Mouse (Mus musculus) kidney, embryonic 15.5 days (tissue): ENCODE measurements around the gene Cuedc2. TPM values are rescaled to one million over a fixed set of nuclear protein-coding genes. Genes with fewer than 3 reads are reported as not detected.

Experiments
- ATAC-seq: fragments of 200-750 bp; cut with Nextera tagmentation; replicated peaks from 2 replicates; pipeline ENCODE4 v1.8.0; 2017; ENCODE audit warnings: moderate TSS enrichment; ENCODE audit not compliant: low FRiP score
- H3K27ac ChIP-seq: fragments of 300-500 bp; sonication (generic); 2 replicates; pipeline ENCODE4 v1.5.1; 2015; ENCODE audit warnings: mild to moderate bottlenecking, inconsistent platforms
- H3K27me3 ChIP-seq: fragments of 300-500 bp; sonication (generic); 2 replicates; pipeline ENCODE4 v1.6.1; 2015; ENCODE audit warnings: inconsistent platforms
- H3K36me3 ChIP-seq: fragments of 300-500 bp; sonication (generic); 2 replicates; pipeline ENCODE4 v1.6.1; 2015; ENCODE audit warnings: inconsistent platforms
- H3K4me1 ChIP-seq: fragments of 300-500 bp; sonication (generic); 2 replicates; pipeline ENCODE4 v1.6.1; 2015; ENCODE audit warnings: inconsistent platforms
- H3K4me2 ChIP-seq: fragments of 300-500 bp; sonication (generic); 2 replicates; pipeline ENCODE4 v1.6.1; 2015; ENCODE audit warnings: moderate library complexity, mild to moderate bottlenecking, inconsistent platforms
- H3K4me3 ChIP-seq: fragments of 300-500 bp; sonication (generic); replicated peaks from 2 replicates; pipeline ENCODE4 v1.5.1; 2015; ENCODE audit warnings: mild to moderate bottlenecking, inconsistent platforms
- H3K9ac ChIP-seq: fragments of 300-500 bp; sonication (generic); 2 replicates; pipeline ENCODE4 v1.6.1; 2015; ENCODE audit warnings: mild to moderate bottlenecking, inconsistent platforms
- H3K9me3 ChIP-seq: fragments of 300-500 bp; sonication (generic); replicated peaks from 2 replicates; pipeline ENCODE4 v1.6.1; 2016; ENCODE audit warnings: inconsistent platforms
- WGBS: fragments of 180-500 bp; shearing (Covaris S2); methylation state at CpG from one replicate; pipeline ENCODE4 v1.1.7; 2015; ENCODE audit warnings: mixed read lengths; 5-methylcytosine and 5-hydroxymethylcytosine counted together
- polyA plus RNA-seq: library from polyadenylated mRNA; unstranded; fragments of >200 nt; fragmentation: Nextera tagmentation; extraction: Ambion mirVana; gene quantifications from 2 replicates; pipeline ENCODE4 v1.2.1, GENCODE M21; 2015

Cuedc2 gene
- polyA plus RNA-seq, 1 experiment from 2014 or later, result 177 TPM

DNA sequence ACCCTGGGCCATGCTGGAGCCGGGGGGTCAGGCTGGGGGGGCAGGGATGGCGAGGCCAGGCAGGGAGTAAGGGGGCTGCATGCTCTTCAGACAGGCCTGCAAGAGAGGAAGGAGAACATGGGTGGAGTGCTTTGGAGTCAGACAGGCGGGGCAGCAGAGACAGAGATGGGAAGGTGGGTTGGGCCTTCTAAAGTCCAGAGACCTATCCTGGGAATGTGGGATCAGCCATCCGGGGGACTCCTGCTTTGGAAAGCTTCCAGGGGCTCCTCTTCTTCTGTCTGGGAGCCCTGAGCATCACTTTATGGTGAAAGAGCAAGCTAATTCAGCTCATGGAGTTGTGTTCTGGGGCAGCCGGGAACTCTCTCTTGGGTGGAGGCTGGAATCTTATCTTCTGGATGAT is 13.6 kb downstream of the Cuedc2 start:
- Histone ChIP-seq H3K9ac (no peak overlapping the region), H3K9me3 (no peaks in the 10 kb centered on the region), H3K4me1 (peaks cover 36% of the 10 kb centered on the region), H3K4me2 (no peak overlapping the region), H3K4me3 (no peak overlapping the region), H3K36me3 (no peaks in the 10 kb centered on the region), H3K27me3 (peaks cover 76% of the 10 kb centered on the region), H3K27ac (no peak overlapping the region)
- ATAC-seq, result no peak
- 62% methylated on average over 5 of the region's 5 CpGs for whole genome bisulfite sequencing

DNA sequence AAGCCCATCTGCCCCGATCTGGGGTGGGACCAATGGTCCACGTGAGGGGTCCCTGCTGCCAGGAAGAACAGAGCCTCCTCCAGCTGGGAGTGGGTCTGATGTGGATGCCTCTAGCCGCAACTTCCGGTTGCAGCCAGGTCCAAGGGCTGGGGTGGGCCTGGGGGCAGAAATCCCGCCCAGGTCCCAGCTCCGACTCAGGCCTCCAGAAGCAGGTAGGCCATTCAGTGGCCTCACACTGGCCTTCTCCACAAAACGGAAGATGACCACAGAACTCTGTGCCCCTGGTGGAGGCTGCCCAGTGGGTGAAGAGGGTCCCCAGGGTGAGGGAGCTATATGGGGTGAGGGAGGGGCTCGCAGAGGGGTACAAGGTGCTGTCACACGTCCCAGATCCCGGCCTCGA is 14.1 kb downstream of the Cuedc2 start:
- Histone ChIP-seq H3K27ac (no peak overlapping the region), H3K4me1 (peaks cover 31% of the 10 kb centered on the region), H3K4me3 (no peak overlapping the region), H3K4me2 (no peak overlapping the region), H3K9ac (no peak overlapping the region), H3K36me3 (no peaks in the 10 kb centered on the region), H3K27me3 (peaks cover 82% of the 10 kb centered on the region), H3K9me3 (no peaks in the 10 kb centered on the region)
- WGBS, result 68% methylated on average over 11 of the region's 11 CpGs
- ATAC-seq, result no peak

- Histone ChIP-seq H3K4me3 (no peak overlapping the region), H3K4me1 (peaks cover 31% of the 10 kb centered on the region), H3K27ac (no peak overlapping the region), H3K9ac (no peak overlapping the region), H3K36me3 (no peaks in the 10 kb centered on the region), H3K4me2 (no peak overlapping the region), H3K9me3 (no peaks in the 10 kb centered on the region), H3K27me3 (peaks cover 88% of the 10 kb centered on the region)
- ATAC-seq, result no peak
- WGBS, result 61% methylated on average over 5 of the region's 5 CpGs
Observed at GRCm38 (mm10) chr19:46323716-46324115, 14.8 kb downstream of the Cuedc2 start.

GRCm38 (mm10) chr19:46322996-46323572 is 15.4 kb downstream of the Cuedc2 start:
- Histone ChIP-seq H3K27me3 (peaks cover 95% of the 10 kb centered on the region), H3K4me1 (peaks cover 36% of the 10 kb centered on the region), H3K27ac (no peak overlapping the region), H3K9ac (no peak overlapping the region), H3K4me2 (no peak overlapping the region), H3K9me3 (no peaks in the 10 kb centered on the region), H3K36me3 (no peaks in the 10 kb centered on the region), H3K4me3 (no peak overlapping the region)
- no peak for ATAC-seq
- 79% methylated on average over 13 of the region's 13 CpGs for WGBS

DNA sequence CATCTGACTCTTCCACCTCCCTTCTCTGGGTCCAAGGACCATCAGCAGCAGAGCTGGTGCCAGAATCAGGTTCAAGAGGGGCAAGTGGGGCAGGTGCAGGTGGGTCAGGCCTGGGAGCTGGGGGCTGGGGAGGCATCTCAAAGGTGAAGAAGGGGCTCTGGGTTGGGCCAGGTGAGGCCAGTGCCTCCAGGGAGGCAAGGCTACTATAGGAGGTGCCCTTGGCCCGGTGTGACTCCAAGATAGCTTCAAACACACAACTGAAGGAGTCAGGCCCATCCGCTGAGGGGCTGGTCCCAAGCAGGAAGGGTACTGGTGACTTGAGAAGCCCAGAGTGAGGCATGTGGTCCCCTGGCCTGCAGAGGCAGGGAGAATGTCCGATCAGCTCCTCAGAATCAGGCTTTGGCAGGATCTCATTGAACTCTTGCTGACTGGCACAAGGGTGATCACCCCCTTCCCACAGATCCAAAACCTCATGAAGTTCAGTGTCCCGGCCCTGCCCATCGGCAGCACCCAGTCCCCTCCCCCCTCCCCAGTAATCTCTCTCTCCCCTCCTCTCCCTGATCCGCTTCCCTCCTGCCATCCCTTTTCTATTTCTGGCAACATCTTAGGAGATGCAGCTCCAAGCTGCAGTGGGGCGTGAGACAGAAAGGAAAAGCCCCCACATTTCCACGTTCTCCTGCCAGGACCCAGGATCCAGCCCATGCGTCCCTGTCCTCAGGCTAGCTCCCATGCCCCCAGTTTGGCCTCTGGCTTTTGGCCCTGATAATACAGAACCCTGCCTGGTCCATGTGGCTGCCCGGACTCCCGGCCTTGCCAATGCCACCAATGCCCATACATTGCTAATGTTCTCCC is 16.1 kb downstream of the Cuedc2 start:
- WGBS, result 58% methylated on average over 11 of the region's 11 CpGs
- H3K4me3 ChIP-seq, result no peak overlapping the region
- H3K27me3 ChIP-seq, result peaks cover 100% of the 10 kb centered on the region
- no peak overlapping the region for H3K9ac ChIP-seq
- H3K4me2 ChIP-seq, result no peak overlapping the region
- peaks cover 38% of the 10 kb centered on the region for H3K4me1 ChIP-seq
- ATAC-seq, result no peak
- no peaks in the 10 kb centered on the region for H3K36me3 ChIP-seq
- no peak overlapping the region for H3K27ac ChIP-seq
- H3K9me3 ChIP-seq, result no peaks in the 10 kb centered on the region

DNA sequence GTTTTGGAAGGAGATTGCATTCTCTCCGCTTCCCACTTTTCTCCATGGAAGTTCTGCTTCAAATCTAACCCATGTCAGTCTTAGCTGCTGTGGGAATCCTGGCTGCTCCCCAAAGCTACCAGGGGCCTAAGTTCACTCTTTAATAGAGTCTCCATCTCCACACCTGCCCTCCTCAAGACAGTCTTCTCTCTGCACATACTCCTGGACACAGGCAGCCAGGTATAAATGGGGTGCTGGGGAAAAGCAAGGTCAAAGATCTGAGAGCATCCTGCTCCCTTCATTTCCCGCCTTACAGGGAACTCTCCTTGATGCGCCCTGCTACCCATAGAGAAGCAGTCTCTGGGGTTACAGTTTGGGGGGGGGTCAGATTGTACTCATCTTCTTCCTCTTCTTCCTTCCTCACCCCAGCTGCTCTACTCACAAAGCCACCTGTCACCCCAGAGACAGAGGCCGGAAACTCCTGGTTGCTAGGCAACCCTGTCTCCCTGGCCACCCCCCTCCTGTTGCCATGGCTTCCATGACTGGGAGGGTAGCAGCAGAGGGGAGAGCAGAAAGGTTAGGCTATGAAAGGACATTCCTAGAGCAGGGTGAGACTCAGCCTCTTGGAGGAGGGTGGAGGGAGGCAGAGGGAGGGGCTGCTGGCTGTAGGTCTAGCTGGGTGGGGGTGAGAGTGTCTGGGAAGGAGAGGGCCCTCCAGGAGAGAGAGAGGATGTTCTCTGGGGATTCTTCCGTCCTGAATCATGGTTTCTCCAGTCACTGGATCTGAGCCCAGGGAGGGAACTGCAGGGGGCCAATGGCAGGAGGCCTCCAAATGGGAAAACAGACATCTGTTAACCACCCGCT is 17.2 kb downstream of the Cuedc2 start:
- WGBS, result 31% methylated on average over 6 of the region's 6 CpGs
- no peak for ATAC-seq
- H3K27ac ChIP-seq, result no peak overlapping the region

GRCm38 (mm10) chr19:46320076-46320785 is 18.3 kb downstream of the Cuedc2 start:
- Histone ChIP-seq H3K27me3 (peaks cover 100% of the 10 kb centered on the region), H3K27ac (no peak overlapping the region), H3K9me3 (no peaks in the 10 kb centered on the region), H3K4me1 (peaks cover 33% of the 10 kb centered on the region), H3K4me2 (no peak overlapping the region), H3K4me3 (no peak overlapping the region), H3K36me3 (no peaks in the 10 kb centered on the region), H3K9ac (no peak overlapping the region)
- WGBS, result 82% methylated on average over 8 of the region's 8 CpGs
- no peak for ATAC-seq

More for the DNA sequence above, 17.2 kb downstream of the Cuedc2 start:
- Histone ChIP-seq H3K9me3 (no peaks in the 10 kb centered on the region), H3K27me3 (peaks cover 100% of the 10 kb centered on the region), H3K4me1 (peaks cover 34% of the 10 kb centered on the region), H3K36me3 (no peaks in the 10 kb centered on the region), H3K4me2 (no peak overlapping the region), H3K4me3 (no peak overlapping the region), H3K9ac (no peak overlapping the region)

DNA sequence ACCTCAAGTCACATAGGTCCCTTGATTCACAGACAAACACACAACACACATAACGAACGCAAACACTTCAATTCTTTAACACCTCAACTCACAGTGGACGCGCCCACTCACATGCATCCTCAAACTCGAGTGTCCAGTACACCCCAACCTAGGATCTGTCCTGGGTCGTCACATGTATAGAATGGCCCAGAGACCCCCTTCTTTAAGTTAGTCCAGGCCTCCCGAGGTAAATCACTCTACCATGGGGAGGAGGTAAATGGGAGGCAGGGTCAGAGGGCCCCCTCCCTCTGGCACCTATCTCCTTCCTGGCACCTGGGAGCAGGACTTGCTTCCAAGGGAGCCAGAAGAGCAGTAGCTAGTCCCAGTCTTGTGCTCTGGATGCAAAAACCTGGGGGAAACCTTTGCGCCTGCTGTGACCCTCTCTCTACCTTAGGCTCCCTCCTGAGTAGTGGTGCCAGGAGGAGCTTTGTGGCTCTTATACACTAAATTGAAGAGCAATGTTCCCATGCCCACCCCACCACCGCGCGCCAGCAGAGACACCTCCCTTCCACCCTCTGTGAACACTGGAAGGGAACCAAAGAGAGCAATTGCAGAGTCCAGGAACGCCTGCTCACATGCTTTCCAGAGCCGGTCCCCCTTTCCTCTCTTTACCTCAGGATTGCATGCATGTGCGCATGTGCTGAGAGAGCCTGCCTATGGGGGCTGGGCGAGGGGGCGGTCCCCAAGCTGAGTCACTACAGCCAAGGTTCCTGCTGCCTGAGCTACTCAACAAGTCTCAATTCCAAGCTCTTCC is 19.7 kb downstream of the Cuedc2 start:
- Histone ChIP-seq H3K4me3 (peak overlapping the region; percentile 48; the same call in 1 of the 2 replicates), H3K27me3 (peaks cover 100% of the 10 kb centered on the region), H3K4me2 (peak overlapping the region; percentile 81), H3K36me3 (no peaks in the 10 kb centered on the region), H3K9ac (no peak overlapping the region), H3K4me1 (peaks cover 42% of the 10 kb centered on the region), H3K9me3 (no peaks in the 10 kb centered on the region), H3K27ac (no peak overlapping the region)
- 10% methylated on average over 16 of the region's 16 CpGs for WGBS
- 0 out of 2 replicates have a peak, but pooled peaks have one; percentile 18 for ATAC-seq

GRCm38 (mm10) chr19:46318031-46318471 is 20.5 kb downstream of the Cuedc2 start:
- H3K4me1 ChIP-seq, result peaks cover 42% of the 10 kb centered on the region
- peaks cover 100% of the 10 kb centered on the region for H3K27me3 ChIP-seq
- H3K9ac ChIP-seq, result peak overlapping the region; percentile 4; the same call in 1 of the 2 replicates
- peak overlapping the region; percentile 48 for H3K4me3 ChIP-seq
- no peaks in the 10 kb centered on the region for H3K9me3 ChIP-seq
- no peak for ATAC-seq
- WGBS, result 3% methylated on average over 21 of the region's 42 CpGs
- no peak overlapping the region for H3K27ac ChIP-seq
- H3K4me2 ChIP-seq, result peak overlapping the region; percentile 81
- no peaks in the 10 kb centered on the region for H3K36me3 ChIP-seq

GRCm38 (mm10) chr19:46317546-46317885 is 21.0 kb downstream of the Cuedc2 start:
- Histone ChIP-seq H3K36me3 (no peaks in the 10 kb centered on the region; the same call in 1 of the 2 replicates), H3K4me2 (peak overlapping the region; percentile 81), H3K9ac (peak overlapping the region; percentile 4; the same call in 1 of the 2 replicates), H3K4me1 (peaks cover 42% of the 10 kb centered on the region), H3K4me3 (peak overlapping the region; percentile 48), H3K27ac (no peak overlapping the region), H3K27me3 (peaks cover 100% of the 10 kb centered on the region), H3K9me3 (no peaks in the 10 kb centered on the region)
- under 1% methylated on average over 48 of the region's 48 CpGs for WGBS
- no peak for ATAC-seq
